Mouse (Mus musculus) bone marrow, adult 2 months (tissue): ENCODE measurements around the gene Cd33. TPM values are rescaled to one million over a fixed set of nuclear protein-coding genes. Genes with fewer than 3 reads are reported as not detected.

Experiments
- H3K27ac ChIP-seq: fragments of 200-500 bp; 2 replicates; pipeline ENCODE4 v1.5.1; 2012; ENCODE audit warnings: low read depth, mild to moderate bottlenecking, control low read depth, inconsistent platforms, low read length; ENCODE audit not compliant: control insufficient read depth, poor library complexity, insufficient read depth
- H3K4me1 ChIP-seq: fragments of 200-500 bp; 2 replicates; pipeline ENCODE4 v1.6.1; 2011; ENCODE audit warnings: low read length; ENCODE audit not compliant: control insufficient read depth, insufficient read depth
- H3K4me3 ChIP-seq: fragments of 200-500 bp; replicated peaks from 2 replicates; pipeline ENCODE3; 2011; ENCODE audit warnings: mild to moderate bottlenecking, low read depth, low read length, control low read depth; ENCODE audit not compliant: control insufficient read depth
- CTCF ChIP-seq: fragments of 200-500 bp; IDR thresholded peaks from 2 replicates; pipeline ENCODE4 v1.5.1; 2011; ENCODE audit warnings: low read length, control low read depth; ENCODE audit not compliant: control insufficient read depth, insufficient read depth
- POLR2A ChIP-seq: fragments of 200-500 bp; IDR thresholded peaks from 2 replicates; pipeline ENCODE4 v1.6.1; 2011; ENCODE audit warnings: low read depth, mild to moderate bottlenecking, control low read depth, low read length, borderline replicate concordance; ENCODE audit not compliant: control insufficient read depth
- WGBS: fragments of 180-500 bp; shearing (Covaris S2); methylation state at CpG from one replicate; pipeline ENCODE4 v1.1.7; 2018; 5-methylcytosine and 5-hydroxymethylcytosine counted together
- polyA plus RNA-seq: library from polyadenylated mRNA; stranded (reverse); fragments of >200 nt; gene quantifications from 2 replicates; pipeline ENCODE4 v1.2.4, GENCODE M21; 2011; ENCODE audit warnings: low replicate concordance; ENCODE audit not compliant: missing spikeins, insufficient read depth, insufficient read length

Cd33 gene
- polyA plus RNA-seq, 1 experiment: 48.4 TPM

- no peak for TF ChIP-seq CTCF
- TF ChIP-seq POLR2A: no peak
- peak overlapping the region; percentile 79 for H3K4me3 ChIP-seq
- no peaks in the 10 kb centered on the region; the same call in 1 of the 2 replicates for H3K4me1 ChIP-seq
- WGBS: 11% methylated on average over 9 of the region's 9 CpGs
- peak overlapping the region; percentile 88 for H3K27ac ChIP-seq
Observed at GRCm38 (mm10) chr7:43532936-43533505, 11.2 kb downstream of the Cd33 start.

GRCm38 (mm10) chr7:43530216-43530785 is 13.9 kb downstream of the Cd33 start:
- H3K4me3 ChIP-seq: peak overlapping the region; percentile 46
- H3K27ac ChIP-seq: peak overlapping the region; percentile 58
- 17% methylated on average over 8 of the region's 8 CpGs for WGBS

GRCm38 (mm10) chr7:43525313-43525712 is 18.9 kb downstream of the Cd33 start:
- Histone ChIP-seq H3K4me3 (no peak overlapping the region), H3K27ac (no peak overlapping the region), H3K4me1 (no peaks in the 10 kb centered on the region)
- TF ChIP-seq CTCF: peak; percentile 57
- no peak for TF ChIP-seq POLR2A
- WGBS: 21% methylated on average over 3 of the region's 3 CpGs

More at GRCm38 (mm10) chr7:43530216-43530785, 13.9 kb downstream of the Cd33 start:
- no peaks in the 10 kb centered on the region; the same call in 1 of the 2 replicates for H3K4me1 ChIP-seq
- TF ChIP-seq POLR2A (no peak), CTCF (no peak)

GRCm38 (mm10) chr7:43522776-43523175 is 21.5 kb downstream of the Cd33 start:
- TF ChIP-seq CTCF: no peak
- no peak for TF ChIP-seq POLR2A
- H3K4me3 ChIP-seq: no peak overlapping the region
- 86% methylated on average over 2 of the region's 2 CpGs for WGBS

GRCm38 (mm10) chr7:43518341-43518740 is 25.9 kb downstream of the Cd33 start:
- Histone ChIP-seq H3K4me3 (no peak overlapping the region), H3K4me1 (no peaks in the 10 kb centered on the region), H3K27ac (no peak overlapping the region)
- 84% methylated on average over 15 of the region's 15 CpGs for WGBS
- no peak for TF ChIP-seq POLR2A
- TF ChIP-seq CTCF: no peak

More at GRCm38 (mm10) chr7:43522776-43523175, 21.5 kb downstream of the Cd33 start:
- H3K4me1 ChIP-seq: no peaks in the 10 kb centered on the region
- no peak overlapping the region for H3K27ac ChIP-seq

- H3K27ac ChIP-seq: no peak overlapping the region
- no peak for TF ChIP-seq POLR2A
- TF ChIP-seq CTCF: no peak
- 81% methylated on average over 5 of the region's 5 CpGs for WGBS
- no peak overlapping the region for H3K4me3 ChIP-seq
- no peaks in the 10 kb centered on the region for H3K4me1 ChIP-seq
Observed at GRCm38 (mm10) chr7:43515076-43515475, 29.2 kb downstream of the Cd33 start.

GRCm38 (mm10) chr7:43512519-43512918 is 31.7 kb downstream of the Cd33 start:
- TF ChIP-seq POLR2A (no peak), CTCF (no peak)
- 76% methylated on average over 4 of the region's 4 CpGs for WGBS
- Histone ChIP-seq H3K4me3 (no peak overlapping the region), H3K27ac (no peak overlapping the region), H3K4me1 (no peaks in the 10 kb centered on the region)

- H3K4me1 ChIP-seq: no peaks in the 10 kb centered on the region
- WGBS: 29% methylated on average over 4 of the region's 4 CpGs
- TF ChIP-seq CTCF (no peak), POLR2A (no peak)
Observed at GRCm38 (mm10) chr7:43511707-43512478, 32.3 kb downstream of the Cd33 start.

More at GRCm38 (mm10) chr7:43511707-43512478, 32.3 kb downstream of the Cd33 start:
- no peak overlapping the region for H3K27ac ChIP-seq
- no peak overlapping the region for H3K4me3 ChIP-seq
